Mouse (Mus musculus) bone marrow macrophage, adult 2 months (primary cell): ENCODE data around the gene Slc39a2. TPM values are rescaled to one million over a fixed set of nuclear protein-coding genes. Genes with fewer than 3 reads are reported as not detected.

ENCODE experiments used
- H3K27ac ChIP-seq: 2 replicates; pipeline ENCODE4 v1.5.1; 2012; ENCODE audit warnings: low read depth, low read length; ENCODE audit not compliant: insufficient read depth
- H3K4me1 ChIP-seq: 2 replicates; pipeline ENCODE4 v1.6.1; 2012; ENCODE audit warnings: low read length; ENCODE audit not compliant: control insufficient read depth, insufficient read depth
- H3K4me3 ChIP-seq: 2 replicates; pipeline ENCODE4 v1.5.1; 2012; ENCODE audit warnings: mild to moderate bottlenecking, low read length, moderate library complexity; ENCODE audit not compliant: insufficient read depth
- CTCF ChIP-seq: IDR thresholded peaks from 2 replicates; pipeline ENCODE4 v1.5.1; 2012; ENCODE audit warnings: low read depth, mild to moderate bottlenecking, low read length, moderate library complexity
- POLR2A ChIP-seq: IDR thresholded peaks from 2 replicates; pipeline ENCODE4 v1.6.1; 2012; ENCODE audit warnings: mild to moderate bottlenecking, low read depth, low read length, borderline replicate concordance
- polyA plus RNA-seq: library from polyadenylated mRNA; stranded (reverse); fragments of >200 nt; gene quantifications from 2 replicates; pipeline ENCODE4 v1.2.4, GENCODE M21; 2012; ENCODE audit not compliant: missing spikeins, insufficient read depth, insufficient read length

Slc39a2 gene
- polyA plus RNA-seq, 1 experiment = 0.44 TPM

DNA sequence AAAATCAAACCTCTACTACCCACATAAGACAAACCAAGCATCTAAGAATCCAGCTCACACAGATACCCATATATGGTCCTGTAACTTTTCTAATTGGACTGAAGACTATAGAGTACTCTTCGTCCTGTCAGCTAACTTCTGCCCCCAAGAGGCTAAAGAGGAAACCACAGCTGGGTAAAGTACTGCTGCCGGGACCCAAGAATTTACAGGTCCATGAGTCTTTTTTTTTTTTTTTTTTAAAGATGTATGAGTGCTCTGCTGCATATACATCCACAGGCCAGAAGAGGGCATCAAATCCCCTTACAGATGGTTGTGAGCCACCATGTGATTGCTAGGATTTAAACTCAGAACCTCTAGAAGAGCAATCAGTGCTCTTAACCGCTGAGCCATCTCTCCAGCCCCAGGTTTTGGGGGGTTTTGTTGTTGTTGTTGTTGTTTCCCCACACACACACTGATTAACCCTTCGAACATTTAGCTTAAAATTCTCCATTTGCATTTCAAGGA is 9.1 kb upstream of the Slc39a2 start:
- Histone ChIP-seq H3K4me1 (peaks cover 4% of the 10 kb centered on the region; the same call in 1 of the 2 replicates), H3K4me3 (peak overlapping the region; percentile 43), H3K27ac (peak overlapping the region; percentile 61)
- TF ChIP-seq CTCF (no peak), POLR2A (no peak)

DNA sequence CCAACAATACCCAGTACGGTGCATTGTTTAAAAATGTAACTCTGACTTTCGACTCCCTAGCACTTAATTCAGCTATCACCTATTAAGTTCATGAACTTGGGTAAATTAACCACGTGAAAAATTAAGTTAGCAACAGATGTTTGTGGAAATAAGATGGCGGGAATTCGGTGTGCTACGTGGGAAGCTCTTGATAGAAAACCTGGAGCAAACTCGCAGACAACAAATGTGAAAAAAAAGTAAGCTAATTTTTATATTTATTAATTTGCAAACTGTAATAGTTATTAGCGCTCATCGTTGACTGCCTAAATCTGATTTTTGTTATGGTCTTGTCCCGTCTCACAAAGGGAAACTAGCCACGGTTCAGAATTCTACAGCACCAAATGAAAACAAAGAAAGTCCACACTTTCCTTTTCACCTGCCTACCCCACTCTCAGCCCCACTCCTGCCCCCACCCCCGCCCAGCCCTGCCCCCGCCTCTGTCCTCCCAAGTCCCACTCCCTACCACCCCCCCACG is 8.6 kb upstream of the Slc39a2 start:
- peak overlapping the region; percentile 61 for H3K27ac ChIP-seq
- TF ChIP-seq POLR2A (no peak), CTCF (no peak)
- peak overlapping the region; percentile 43 for H3K4me3 ChIP-seq
- H3K4me1 ChIP-seq = peaks cover 4% of the 10 kb centered on the region; the same call in 1 of the 2 replicates

DNA sequence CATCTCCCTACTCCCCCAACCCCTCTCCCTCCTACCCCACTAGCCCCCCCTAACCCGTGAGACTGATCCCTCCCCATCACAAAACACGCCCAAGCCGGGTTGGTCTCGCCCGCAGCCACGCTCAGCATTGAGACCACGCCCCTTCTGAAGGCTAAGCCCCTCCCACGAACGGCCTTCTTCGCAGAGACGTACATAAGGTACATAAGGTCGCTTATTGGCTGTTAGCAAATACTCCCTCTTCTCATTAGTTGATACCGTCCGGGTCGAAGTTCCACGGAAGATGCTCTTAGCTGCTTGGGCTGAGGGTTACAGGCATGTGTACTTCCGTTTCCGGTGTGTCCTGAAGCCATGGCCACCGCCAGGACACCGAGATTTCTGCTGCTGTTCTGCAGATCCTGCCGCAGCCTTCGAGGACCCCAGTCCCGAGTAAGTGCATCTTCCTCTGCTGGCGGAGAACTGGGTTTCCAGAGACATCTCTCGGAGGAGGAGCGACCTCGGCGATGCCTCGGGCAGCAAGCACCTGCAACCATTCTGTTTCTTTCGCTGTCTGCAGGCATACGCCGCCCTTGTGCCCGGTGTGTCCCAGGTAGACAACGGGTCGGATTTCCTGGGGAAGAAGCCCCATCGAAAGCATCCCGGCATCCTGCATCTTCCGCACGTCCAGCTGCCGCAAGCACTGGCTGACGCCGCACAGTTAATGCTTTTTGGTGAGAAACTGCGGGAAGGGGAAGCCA is 7.9 kb upstream of the Slc39a2 start, which contains the start of gene Mettl17:
Gene Mettl17, plus strand, starts transcription at position 245 of the 734 bp plus-strand sequence.
- Histone ChIP-seq H3K4me3 (peak within 1 kb of the TSS; percentile 88), H3K4me1 (peaks cover 4% of the 10 kb centered on the region; the same call in 1 of the 2 replicates), H3K27ac (peak within 1 kb of the TSS; percentile 61)
- TF ChIP-seq POLR2A (no peak; the same call in 1 of the 2 replicates), CTCF (no peak)

DNA sequence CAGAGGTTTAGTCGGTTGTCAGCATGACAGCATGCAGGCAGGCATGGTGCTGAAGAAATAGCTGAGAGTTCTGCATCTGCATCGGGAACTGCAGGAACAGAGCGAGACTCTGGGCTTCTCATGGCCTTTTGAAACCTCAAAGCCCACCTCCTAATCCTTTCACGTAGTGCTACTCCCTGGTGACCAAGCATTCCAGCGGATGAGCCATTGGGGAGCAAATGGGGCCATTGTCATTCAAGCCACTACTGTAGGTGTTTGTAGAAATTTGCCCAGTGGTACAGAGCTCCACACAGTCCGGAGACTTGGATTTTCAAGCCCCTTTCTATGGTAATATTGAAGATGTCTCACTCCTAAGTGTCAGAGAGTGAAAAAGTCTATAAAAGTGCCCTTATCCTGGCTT is 6.6 kb upstream of the Slc39a2 start:
- peaks cover 4% of the 10 kb centered on the region; the same call in 1 of the 2 replicates for H3K4me1 ChIP-seq
- TF ChIP-seq POLR2A (no peak), CTCF (no peak)
- H3K27ac ChIP-seq = no peak overlapping the region
- H3K4me3 ChIP-seq = 0 out of 2 replicates have a peak overlapping the region, but pooled peaks have one; percentile 5

DNA sequence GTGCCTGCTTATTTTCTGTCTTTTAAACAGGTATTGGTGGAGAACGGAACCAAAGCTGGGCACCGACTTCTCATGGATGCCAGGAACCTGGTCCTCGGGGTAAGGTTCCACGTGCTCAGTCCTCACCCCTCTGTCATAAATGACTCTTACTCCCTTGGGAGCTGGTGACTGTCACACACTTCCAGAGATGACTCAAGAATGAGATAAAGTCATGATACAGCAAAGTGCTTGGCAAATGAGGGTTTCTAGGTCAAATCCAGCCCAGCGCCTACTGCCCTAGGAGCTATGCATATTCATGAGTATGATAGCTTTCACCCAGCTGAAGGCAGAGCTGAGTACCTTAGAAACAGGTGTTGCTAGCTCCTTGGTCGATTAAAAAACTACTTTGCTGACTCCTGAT is 2.9 kb upstream of the Slc39a2 start:
- TF ChIP-seq CTCF = no peak
- no peak overlapping the region for H3K27ac ChIP-seq
- peaks cover 23% of the 10 kb centered on the region for H3K4me1 ChIP-seq
- no peak overlapping the region for H3K4me3 ChIP-seq

DNA sequence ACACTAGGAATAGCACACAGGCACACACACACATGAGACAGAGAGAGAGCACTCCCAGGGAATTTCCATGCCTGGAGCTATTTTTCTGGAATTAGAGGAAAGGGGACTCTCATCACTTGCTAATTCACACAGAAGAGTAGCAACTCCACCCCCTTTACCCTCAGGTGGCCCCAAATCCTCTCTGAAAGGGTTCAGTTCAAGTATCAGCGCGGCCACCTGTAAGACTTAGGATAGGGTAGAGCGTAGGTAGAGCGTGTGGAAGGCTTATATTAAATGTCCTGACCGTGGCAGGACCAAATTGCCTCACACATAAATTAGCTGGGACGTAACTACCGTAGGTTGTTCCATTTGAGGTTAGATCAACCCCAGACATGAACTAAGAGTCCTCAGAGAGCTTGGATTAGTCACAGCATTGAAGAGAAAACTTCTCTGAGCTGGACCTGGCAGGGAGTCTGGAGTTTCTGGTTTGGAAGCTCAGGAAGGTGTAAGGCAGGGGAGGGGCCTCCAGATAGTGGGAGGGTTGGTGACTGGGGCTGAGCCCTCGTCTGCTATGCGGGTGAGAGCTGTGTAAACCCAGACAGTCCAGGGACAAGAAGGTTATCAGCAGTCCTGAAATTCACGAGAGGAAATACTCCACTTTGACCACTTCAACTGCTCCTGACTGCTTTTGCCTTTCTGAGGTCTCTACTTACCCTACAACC is 555 bp downstream of the Slc39a2 start:
- H3K4me3 ChIP-seq = no peak overlapping the region
- peaks cover 39% of the 10 kb centered on the region for H3K4me1 ChIP-seq
- no peak for TF ChIP-seq POLR2A
- no peak for TF ChIP-seq CTCF
- H3K27ac ChIP-seq = no peak overlapping the region

DNA sequence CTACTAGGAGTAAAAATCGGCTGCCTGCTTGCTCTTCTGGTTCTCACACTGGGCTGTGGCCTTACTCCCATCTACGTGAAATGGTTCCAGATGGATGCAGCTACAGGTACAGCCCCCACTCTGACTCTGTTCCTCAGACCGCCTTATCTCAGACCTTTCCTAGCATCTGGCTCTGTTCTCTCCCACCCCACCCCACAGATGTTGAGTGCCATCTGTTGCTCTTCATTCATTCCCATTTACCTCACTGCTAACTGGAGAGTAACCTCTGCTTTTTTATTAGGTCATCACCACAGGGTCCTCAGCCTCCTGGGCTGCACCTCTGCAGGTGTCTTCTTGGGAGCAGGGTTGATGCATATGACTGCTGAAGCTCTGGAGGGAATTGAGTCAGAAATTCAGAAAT is 1.1 kb downstream of the Slc39a2 start:
- TF ChIP-seq POLR2A = no peak
- TF ChIP-seq CTCF = no peak
- Histone ChIP-seq H3K4me3 (no peak overlapping the region), H3K27ac (peak overlapping the region; percentile 71), H3K4me1 (peaks cover 39% of the 10 kb centered on the region)

DNA sequence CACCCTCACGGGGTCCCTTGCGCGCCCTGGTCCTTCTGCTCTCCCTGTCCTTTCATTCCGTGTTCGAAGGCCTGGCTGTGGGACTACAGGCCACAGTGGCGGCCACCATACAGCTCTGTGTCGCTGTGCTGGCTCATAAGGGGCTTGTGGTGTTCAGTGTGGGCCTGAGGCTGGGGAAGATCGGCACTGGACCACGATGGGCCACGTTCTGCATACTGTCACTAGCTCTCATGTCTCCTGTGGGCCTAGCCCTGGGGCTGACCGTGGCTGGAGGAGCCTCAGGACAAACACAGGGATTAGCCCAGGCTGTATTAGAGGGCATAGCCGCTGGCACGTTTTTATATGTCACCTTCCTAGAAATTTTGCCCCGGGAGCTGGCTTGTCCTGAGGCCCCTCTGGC is 2.4 kb downstream of the Slc39a2 start:
- Histone ChIP-seq H3K4me3 (no peak overlapping the region), H3K4me1 (peaks cover 39% of the 10 kb centered on the region), H3K27ac (no peak overlapping the region)
- TF ChIP-seq CTCF = no peak
- TF ChIP-seq POLR2A = no peak

DNA sequence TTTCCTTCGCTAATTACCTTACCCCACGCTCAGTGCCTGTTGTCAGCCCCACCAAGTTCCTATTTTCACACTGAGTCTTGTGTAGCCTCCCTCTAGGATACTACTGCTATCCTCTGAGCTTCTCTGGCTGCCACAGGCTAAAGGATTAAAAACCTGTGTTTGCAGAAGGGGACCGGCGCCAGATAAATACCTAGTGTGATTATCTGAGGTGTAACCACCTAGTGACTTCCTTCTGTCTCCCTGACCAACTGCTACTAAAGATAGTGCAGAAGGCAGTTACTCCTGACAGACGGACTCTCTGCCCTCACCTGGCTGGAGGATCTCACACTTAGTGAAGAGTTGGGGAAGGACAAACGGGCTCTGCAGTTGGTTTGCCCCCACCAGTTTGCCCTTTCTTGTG is 3.3 kb downstream of the Slc39a2 start:
- Histone ChIP-seq H3K27ac (no peak overlapping the region), H3K4me3 (no peak overlapping the region), H3K4me1 (peaks cover 39% of the 10 kb centered on the region)
- TF ChIP-seq CTCF (no peak), POLR2A (no peak)

DNA sequence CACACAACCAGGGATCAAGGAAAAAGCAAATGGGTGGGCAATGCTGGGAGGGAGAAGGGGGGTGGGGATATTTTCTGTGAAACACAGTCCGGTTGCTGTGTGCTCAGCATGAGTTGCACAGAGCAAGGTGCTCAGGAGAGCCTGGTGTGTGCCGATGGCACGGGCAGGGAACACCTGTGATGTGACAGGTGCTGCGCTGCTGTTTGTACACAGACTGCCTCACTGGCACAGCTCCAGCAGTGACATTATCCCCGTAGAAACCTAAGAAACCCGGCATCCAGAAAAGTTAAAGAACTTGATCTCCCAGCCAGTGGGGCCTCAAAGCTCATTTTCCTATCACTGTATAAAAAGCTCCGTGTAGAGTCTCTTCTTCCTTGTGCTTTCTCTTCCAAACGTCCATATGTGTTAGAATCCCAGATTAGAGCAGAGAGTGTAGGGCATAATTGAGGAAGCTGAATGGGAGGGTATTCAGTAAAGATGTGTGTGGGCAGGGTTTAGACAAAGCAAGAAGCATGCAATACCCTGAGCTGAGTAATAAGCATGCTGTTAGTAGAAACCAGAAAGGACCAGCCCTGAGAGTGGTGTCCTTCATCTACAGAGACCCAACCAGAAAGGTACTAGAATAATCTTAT is 4.0 kb downstream of the Slc39a2 start:
- TF ChIP-seq POLR2A = no peak
- TF ChIP-seq CTCF = no peak
- H3K27ac ChIP-seq = no peak overlapping the region
- peaks cover 39% of the 10 kb centered on the region for H3K4me1 ChIP-seq
- no peak overlapping the region for H3K4me3 ChIP-seq
